Mouse (Mus musculus): Measurements from ENCODE around the gene Gm10964. TPM values are rescaled to one million over a fixed set of nuclear protein-coding genes. Genes with fewer than 3 reads are reported as not detected.

Gene Gm10964
- polyA plus RNA-seq, 1 experiment from 2014 or later = not detected

- Histone ChIP-seq H3K4me1 (ENCODE audit: control insufficient read depth, insufficient read depth, low read length) (peaks cover 25% of the 10 kb centered on the region), H3K27ac (ENCODE audit: low read depth, low read length) (no peak overlapping the region), H3K36me3 (ENCODE audit: control insufficient read depth, insufficient read depth, low read length) (peaks cover 5% of the 10 kb centered on the region; the same call in 1 of the 2 replicates), H3K4me3 (ENCODE audit: low read depth, low read length) (no peak overlapping the region), H3K9ac (ENCODE audit: low read length) (no peak overlapping the region), H3K4me2 (no peak overlapping the region), H3K27me3 (ENCODE audit: control insufficient read depth, insufficient read depth, low read length) (no peaks in the 10 kb centered on the region), H3K9me3 (ENCODE audit: control insufficient read depth, low read length) (no peaks in the 10 kb centered on the region)
- 15% methylated on average over 5 of the region's 5 CpGs for WGBS
- no peak for DNase-seq (ENCODE audit: low spot score, missing footprints)
- ATAC-seq (ENCODE audit: low FRiP score) = no peak
Observed at GRCm38 (mm10) chr3:103740342-103740741, 1.2 kb downstream of the Gm10964 start.

GRCm38 (mm10) chr3:103743208-103743607 lies 4.0 kb downstream of the Gm10964 start:
- no peaks in the 10 kb centered on the region for H3K27me3 ChIP-seq (ENCODE audit: control insufficient read depth, insufficient read depth, low read length)
- H3K4me2 ChIP-seq = no peak overlapping the region
- no peak overlapping the region for H3K4me3 ChIP-seq (ENCODE audit: low read depth, low read length)
- no peak for ATAC-seq (ENCODE audit: low FRiP score)
- WGBS = 91% methylated on average over 6 of the region's 6 CpGs
- peaks cover 10% of the 10 kb centered on the region for H3K4me1 ChIP-seq (ENCODE audit: control insufficient read depth, insufficient read depth, low read length)
- H3K36me3 ChIP-seq (ENCODE audit: control insufficient read depth, insufficient read depth, low read length) = peaks cover 8% of the 10 kb centered on the region; the same call in 1 of the 2 replicates
- no peaks in the 10 kb centered on the region for H3K9me3 ChIP-seq (ENCODE audit: control insufficient read depth, low read length)
- H3K9ac ChIP-seq (ENCODE audit: low read length) = no peak overlapping the region
- DNase-seq (ENCODE audit: low spot score, missing footprints) = no peak
- H3K27ac ChIP-seq (ENCODE audit: low read depth, low read length) = no peak overlapping the region

- no peak for ATAC-seq (ENCODE audit: low FRiP score)
Observed at GRCm38 (mm10) chr3:103745001-103745770, 6.0 kb downstream of the Gm10964 start.

GRCm38 (mm10) chr3:103746711-103747110 lies 7.5 kb downstream of the Gm10964 start:
- WGBS = 84% methylated on average over 5 of the region's 5 CpGs
- DNase-seq (ENCODE audit: low spot score, missing footprints) = no peak
- Histone ChIP-seq H3K4me3 (ENCODE audit: low read depth, low read length) (no peak overlapping the region), H3K36me3 (ENCODE audit: control insufficient read depth, insufficient read depth, low read length) (peaks cover 17% of the 10 kb centered on the region), H3K4me2 (no peak overlapping the region), H3K27me3 (ENCODE audit: control insufficient read depth, insufficient read depth, low read length) (no peaks in the 10 kb centered on the region), H3K9me3 (ENCODE audit: control insufficient read depth, low read length) (no peaks in the 10 kb centered on the region), H3K9ac (ENCODE audit: low read length) (no peak overlapping the region), H3K4me1 (ENCODE audit: control insufficient read depth, insufficient read depth, low read length) (no peaks in the 10 kb centered on the region), H3K27ac (ENCODE audit: low read depth, low read length) (no peak overlapping the region)
- ATAC-seq (ENCODE audit: low FRiP score) = no peak

More at GRCm38 (mm10) chr3:103745001-103745770, 6.0 kb downstream of the Gm10964 start:
- Histone ChIP-seq H3K27ac (ENCODE audit: low read depth, low read length) (no peak overlapping the region), H3K4me3 (ENCODE audit: low read depth, low read length) (no peak overlapping the region), H3K36me3 (ENCODE audit: control insufficient read depth, insufficient read depth, low read length) (peaks cover 17% of the 10 kb centered on the region), H3K9ac (ENCODE audit: low read length) (no peak overlapping the region), H3K4me2 (no peak overlapping the region), H3K4me1 (ENCODE audit: control insufficient read depth, insufficient read depth, low read length) (peaks cover 4% of the 10 kb centered on the region), H3K9me3 (ENCODE audit: control insufficient read depth, low read length) (no peaks in the 10 kb centered on the region), H3K27me3 (ENCODE audit: control insufficient read depth, insufficient read depth, low read length) (no peaks in the 10 kb centered on the region)
- WGBS = 92% methylated on average over 14 of the region's 14 CpGs
- no peak for DNase-seq (ENCODE audit: low spot score, missing footprints)

- Histone ChIP-seq H3K9ac (ENCODE audit: low read length) (no peak overlapping the region), H3K4me3 (ENCODE audit: low read depth, low read length) (no peak overlapping the region), H3K4me2 (no peak overlapping the region), H3K36me3 (ENCODE audit: control insufficient read depth, insufficient read depth, low read length) (peaks cover 14% of the 10 kb centered on the region), H3K27me3 (ENCODE audit: control insufficient read depth, insufficient read depth, low read length) (no peaks in the 10 kb centered on the region), H3K9me3 (ENCODE audit: control insufficient read depth, low read length) (no peaks in the 10 kb centered on the region), H3K4me1 (ENCODE audit: control insufficient read depth, insufficient read depth, low read length) (no peaks in the 10 kb centered on the region), H3K27ac (ENCODE audit: low read depth, low read length) (no peak overlapping the region)
- no peak for ATAC-seq (ENCODE audit: low FRiP score)
- no peak for DNase-seq (ENCODE audit: low spot score, missing footprints)
- 86% methylated on average over 2 of the region's 2 CpGs for WGBS
Observed at GRCm38 (mm10) chr3:103751558-103751957, 12.4 kb downstream of the Gm10964 start.

GRCm38 (mm10) chr3:103755351-103755750 lies 16.2 kb downstream of the Gm10964 start:
- Histone ChIP-seq H3K4me3 (ENCODE audit: low read depth, low read length) (no peak overlapping the region), H3K36me3 (ENCODE audit: control insufficient read depth, insufficient read depth, low read length) (peaks cover 6% of the 10 kb centered on the region), H3K9ac (ENCODE audit: low read length) (no peak overlapping the region), H3K4me1 (ENCODE audit: control insufficient read depth, insufficient read depth, low read length) (no peaks in the 10 kb centered on the region), H3K9me3 (ENCODE audit: control insufficient read depth, low read length) (no peaks in the 10 kb centered on the region), H3K27me3 (ENCODE audit: control insufficient read depth, insufficient read depth, low read length) (no peaks in the 10 kb centered on the region), H3K27ac (ENCODE audit: low read depth, low read length) (no peak overlapping the region), H3K4me2 (no peak overlapping the region)
- DNase-seq (ENCODE audit: low spot score, missing footprints) (no peak), ATAC-seq (ENCODE audit: low FRiP score) (no peak)
- WGBS = 82% methylated on average over 3 of the region's 3 CpGs

GRCm38 (mm10) chr3:103756920-103757319 lies 17.8 kb downstream of the Gm10964 start:
- DNase-seq (ENCODE audit: low spot score, missing footprints) = no peak
- 96% methylated on average over 2 of the region's 2 CpGs for WGBS
- H3K36me3 ChIP-seq (ENCODE audit: control insufficient read depth, insufficient read depth, low read length) = peaks cover 6% of the 10 kb centered on the region
- no peaks in the 10 kb centered on the region for H3K27me3 ChIP-seq (ENCODE audit: control insufficient read depth, insufficient read depth, low read length)
- no peak overlapping the region for H3K27ac ChIP-seq (ENCODE audit: low read depth, low read length)
- no peaks in the 10 kb centered on the region for H3K4me1 ChIP-seq (ENCODE audit: control insufficient read depth, insufficient read depth, low read length)
- H3K9ac ChIP-seq (ENCODE audit: low read length) = no peak overlapping the region
- no peak overlapping the region for H3K4me3 ChIP-seq (ENCODE audit: low read depth, low read length)
- ATAC-seq (ENCODE audit: low FRiP score) = no peak
- no peaks in the 10 kb centered on the region for H3K9me3 ChIP-seq (ENCODE audit: control insufficient read depth, low read length)
- H3K4me2 ChIP-seq = no peak overlapping the region

- Histone ChIP-seq H3K27me3 (ENCODE audit: control insufficient read depth, insufficient read depth, low read length) (no peaks in the 10 kb centered on the region), H3K27ac (ENCODE audit: low read depth, low read length) (no peak overlapping the region), H3K9me3 (ENCODE audit: control insufficient read depth, low read length) (no peaks in the 10 kb centered on the region), H3K4me1 (ENCODE audit: control insufficient read depth, insufficient read depth, low read length) (no peaks in the 10 kb centered on the region), H3K36me3 (ENCODE audit: control insufficient read depth, insufficient read depth, low read length) (peaks cover 4% of the 10 kb centered on the region), H3K9ac (ENCODE audit: low read length) (no peak overlapping the region), H3K4me3 (ENCODE audit: low read depth, low read length) (no peak overlapping the region), H3K4me2 (no peak overlapping the region)
- no peak for ATAC-seq (ENCODE audit: low FRiP score)
- DNase-seq (ENCODE audit: low spot score, missing footprints) = no peak
- WGBS = 87% methylated on average over 7 of the region's 7 CpGs
Observed at GRCm38 (mm10) chr3:103758456-103758855, 19.3 kb downstream of the Gm10964 start.

- Histone ChIP-seq H3K27ac (ENCODE audit: low read depth, low read length) (no peak overlapping the region), H3K36me3 (ENCODE audit: control insufficient read depth, insufficient read depth, low read length) (peaks cover 3% of the 10 kb centered on the region; the same call in 1 of the 2 replicates), H3K9ac (ENCODE audit: low read length) (no peak overlapping the region), H3K27me3 (ENCODE audit: control insufficient read depth, insufficient read depth, low read length) (no peaks in the 10 kb centered on the region), H3K4me1 (ENCODE audit: control insufficient read depth, insufficient read depth, low read length) (no peaks in the 10 kb centered on the region), H3K4me2 (no peak overlapping the region), H3K4me3 (ENCODE audit: low read depth, low read length) (no peak overlapping the region), H3K9me3 (ENCODE audit: control insufficient read depth, low read length) (no peaks in the 10 kb centered on the region)
- no peak for ATAC-seq (ENCODE audit: low FRiP score)
- DNase-seq (ENCODE audit: low spot score, missing footprints) = no peak
- WGBS = 89% methylated on average over 5 of the region's 5 CpGs
Observed at GRCm38 (mm10) chr3:103759261-103759970, 20.2 kb downstream of the Gm10964 start.

All from midbrain, embryonic 11.5 days (tissue).